Mouse (Mus musculus): Measurements from ENCODE around the gene Skap2. TPM values are rescaled to one million over a fixed set of nuclear protein-coding genes. Genes with fewer than 3 reads are reported as not detected.
A peak's percentile ranks its signal among the peaks of the same experiment; 100 is the strongest.

Gene Skap2
- polyA plus RNA-seq (2014; fragmentation: Nextera tagmentation; extraction: Ambion mirVana): 36.9 and 43.9 TPM in 2 replicates

DNA sequence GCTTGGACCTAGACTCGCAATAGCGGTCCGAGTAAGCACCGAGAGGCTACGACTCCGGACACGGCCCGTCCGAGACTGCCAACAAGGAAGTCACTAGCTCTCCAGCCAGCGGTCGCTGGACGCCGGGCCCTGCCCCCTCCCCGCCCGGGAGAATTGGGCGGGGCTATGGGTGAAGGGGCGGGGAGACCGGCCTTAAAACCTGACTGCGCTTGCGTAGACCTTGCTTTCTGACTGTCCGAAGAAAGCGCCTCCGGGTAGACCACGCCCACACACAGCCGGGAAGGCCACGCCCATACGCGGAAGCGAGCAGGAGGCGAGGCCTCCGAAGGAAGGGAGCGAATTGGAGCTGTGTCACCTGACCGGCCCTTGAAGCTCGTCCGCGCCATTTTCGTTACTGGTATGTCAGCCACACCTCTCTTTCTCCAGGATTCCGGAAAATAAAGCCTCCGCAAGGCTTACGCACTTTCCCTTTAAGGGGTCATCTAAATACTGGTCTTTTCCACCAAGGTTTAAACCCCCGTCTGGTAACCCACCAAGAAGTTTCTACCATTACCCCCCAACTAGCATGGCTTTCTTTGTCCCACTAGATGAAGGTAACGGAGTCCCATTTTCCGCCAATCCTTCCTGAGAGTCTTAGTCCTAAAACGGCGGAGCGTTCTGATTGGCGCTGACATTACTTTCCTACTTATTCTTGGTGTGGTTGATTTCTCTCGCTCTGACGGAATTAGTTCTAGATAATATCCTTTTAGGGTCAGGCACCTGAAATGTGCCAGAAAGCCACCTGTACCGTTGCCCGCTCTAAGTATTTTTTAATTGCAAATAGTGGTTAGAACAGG, at the start of gene Skap2:
Gene Skap2, minus strand, starts transcription at position 141 of the 836 bp plus-strand sequence.
- Histone ChIP-seq H3K4me2 (ENCODE audit: low read length) (peak within 1 kb of the TSS; percentile 87), H3K4me3 (ENCODE audit: low read depth, low read length) (peak within 1 kb of the TSS; percentile 72), H3K27ac (ENCODE audit: low read depth) (peak within 1 kb of the TSS; percentile 12; the same call in 1 of the 2 replicates), H3K36me3 (ENCODE audit: control insufficient read depth, insufficient read depth, low read length) (no peaks in the 10 kb centered on the region), H3K4me1 (replicated peaks; ENCODE audit: control insufficient read depth, insufficient read depth, low read length) (peaks cover 9% of the 10 kb centered on the region), H3K27me3 (replicated peaks; ENCODE audit: control insufficient read depth, insufficient read depth, low read length) (0 out of 2 replicates have a peak, but pooled peaks cover 6% of the 10 kb centered on the region), H3K9ac (ENCODE audit: low read length) (peak within 1 kb of the TSS; percentile 37), H3K9me3 (ENCODE audit: control insufficient read depth, low read length) (no peaks in the 10 kb centered on the region)
- ATAC-seq (replicated peaks; ENCODE audit: low FRiP score, low TSS enrichment, low read depth): peak; percentile 96
- WGBS: under 1% methylated on average over 51 of the region's 51 CpGs
- DNase-seq (ENCODE audit: low spot score): peak; percentile 99

DNA sequence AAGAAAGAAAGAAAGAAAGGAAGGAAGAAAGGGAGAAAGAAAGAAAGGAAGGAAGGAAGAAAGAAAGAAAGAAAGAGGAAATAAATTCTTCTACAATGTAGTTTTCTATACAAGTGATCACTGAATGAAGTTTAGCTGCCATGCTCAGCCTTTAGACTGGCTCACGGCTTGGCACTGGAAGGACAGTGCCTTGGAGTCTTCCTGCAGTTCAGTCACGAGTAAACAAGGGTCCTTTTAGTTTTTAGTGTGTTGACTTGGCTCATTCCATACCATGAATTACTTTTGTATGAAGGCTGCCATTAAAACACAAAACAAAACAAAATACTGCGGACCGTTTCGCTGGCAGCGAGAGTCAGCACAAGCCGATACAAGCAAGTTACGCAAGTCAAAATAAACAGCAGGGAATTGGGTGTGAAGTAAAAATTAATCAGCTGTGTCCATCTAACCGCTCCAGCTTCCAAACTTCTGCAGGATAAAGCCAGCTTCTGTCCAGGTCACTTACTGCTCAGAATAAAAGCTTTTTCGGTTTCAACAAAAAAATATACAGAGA, 46.6 kb upstream of the Skap2 start:
- Histone ChIP-seq H3K9ac (ENCODE audit: low read length) (no peak overlapping the region), H3K36me3 (ENCODE audit: control insufficient read depth, insufficient read depth, low read length) (no peaks in the 10 kb centered on the region), H3K9me3 (ENCODE audit: control insufficient read depth, low read length) (no peaks in the 10 kb centered on the region), H3K27ac (ENCODE audit: low read depth) (no peak overlapping the region), H3K4me3 (ENCODE audit: low read depth, low read length) (no peak overlapping the region), H3K4me2 (ENCODE audit: low read length) (no peak overlapping the region), H3K27me3 (replicated peaks; ENCODE audit: control insufficient read depth, insufficient read depth, low read length) (no peaks in the 10 kb centered on the region), H3K4me1 (replicated peaks; ENCODE audit: control insufficient read depth, insufficient read depth, low read length) (peaks cover 11% of the 10 kb centered on the region)
- WGBS: 67% methylated on average over 10 of the region's 10 CpGs
- DNase-seq (ENCODE audit: low spot score) (no peak), ATAC-seq (replicated peaks; ENCODE audit: low FRiP score, low TSS enrichment, low read depth) (no peak)

- WGBS: 44% methylated on average over 5 of the region's 5 CpGs
- no peak for DNase-seq (ENCODE audit: low spot score)
- Histone ChIP-seq H3K9me3 (ENCODE audit: control insufficient read depth, low read length) (no peaks in the 10 kb centered on the region), H3K4me2 (ENCODE audit: low read length) (no peak overlapping the region), H3K27ac (ENCODE audit: low read depth) (no peak overlapping the region), H3K9ac (ENCODE audit: low read length) (no peak overlapping the region), H3K36me3 (ENCODE audit: control insufficient read depth, insufficient read depth, low read length) (no peaks in the 10 kb centered on the region), H3K4me3 (ENCODE audit: low read depth, low read length) (no peak overlapping the region), H3K4me1 (replicated peaks; ENCODE audit: control insufficient read depth, insufficient read depth, low read length) (peaks cover 11% of the 10 kb centered on the region), H3K27me3 (replicated peaks; ENCODE audit: control insufficient read depth, insufficient read depth, low read length) (no peaks in the 10 kb centered on the region)
- ATAC-seq (replicated peaks; ENCODE audit: low FRiP score, low TSS enrichment, low read depth): no peak
Observed at GRCm38 (mm10) chr6:52058120-52058519, 45.8 kb upstream of the Skap2 start.

DNA sequence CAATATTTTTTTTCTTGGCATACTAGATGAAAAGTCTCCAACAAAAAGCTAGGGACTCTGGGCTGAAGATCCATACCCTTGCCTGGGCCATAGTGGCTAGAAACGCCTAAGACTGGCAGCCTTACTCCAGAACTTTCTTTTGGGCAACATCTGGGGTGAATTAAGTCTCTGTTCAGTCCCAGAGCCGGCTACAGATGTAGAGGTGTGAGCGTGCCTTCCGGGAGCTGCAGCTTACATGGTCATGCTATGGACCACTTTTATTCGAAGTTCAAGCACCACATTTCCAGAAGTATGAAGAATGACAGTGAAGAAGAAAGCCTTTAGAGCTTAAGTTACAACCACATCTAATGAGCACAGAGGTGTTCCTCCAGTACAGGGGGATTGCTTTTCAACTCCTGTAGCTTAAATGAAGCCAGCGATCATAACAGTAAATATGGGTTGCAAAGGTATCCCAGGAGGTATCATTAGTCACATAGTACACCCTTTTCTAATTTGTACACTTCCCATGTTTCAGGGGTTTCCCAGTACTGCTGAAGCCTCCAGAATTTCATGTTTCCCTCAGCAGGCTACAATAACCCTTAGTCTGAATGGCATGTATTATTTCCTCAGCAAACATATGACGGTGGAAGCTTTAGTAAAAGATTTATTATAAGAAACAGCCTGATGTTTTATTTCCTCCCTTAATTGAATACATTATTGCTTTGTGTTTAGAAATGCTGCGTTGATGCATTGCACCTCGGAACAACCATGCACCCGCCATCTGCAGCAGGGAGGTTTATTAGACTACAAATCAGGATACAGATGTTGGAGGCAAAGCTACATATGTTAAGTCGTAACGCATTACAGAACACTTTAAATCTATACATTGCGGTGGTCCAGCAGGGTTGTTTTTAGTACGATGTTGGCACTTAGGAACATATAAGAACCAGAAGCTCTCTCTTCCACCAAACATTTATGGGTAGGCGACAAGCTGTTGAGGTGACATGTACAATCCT, 41.5 kb upstream of the Skap2 start:
- Histone ChIP-seq H3K27me3 (replicated peaks; ENCODE audit: control insufficient read depth, insufficient read depth, low read length) (no peaks in the 10 kb centered on the region), H3K27ac (ENCODE audit: low read depth) (no peak overlapping the region; the same call in 1 of the 2 replicates), H3K4me3 (ENCODE audit: low read depth, low read length) (no peak overlapping the region), H3K9ac (ENCODE audit: low read length) (no peak overlapping the region), H3K4me2 (ENCODE audit: low read length) (peak overlapping the region; percentile 32; the same call in 1 of the 2 replicates), H3K4me1 (replicated peaks; ENCODE audit: control insufficient read depth, insufficient read depth, low read length) (peaks cover 18% of the 10 kb centered on the region), H3K9me3 (ENCODE audit: control insufficient read depth, low read length) (no peaks in the 10 kb centered on the region), H3K36me3 (ENCODE audit: control insufficient read depth, insufficient read depth, low read length) (no peaks in the 10 kb centered on the region)
- 47% methylated on average over 15 of the region's 15 CpGs for WGBS
- DNase-seq (ENCODE audit: low spot score) (no peak), ATAC-seq (replicated peaks; ENCODE audit: low FRiP score, low TSS enrichment, low read depth) (no peak)

GRCm38 (mm10) chr6:52050062-52050461, 37.7 kb upstream of the Skap2 start:
- no peak for DNase-seq (ENCODE audit: low spot score)
- H3K36me3 ChIP-seq (ENCODE audit: control insufficient read depth, insufficient read depth, low read length): no peaks in the 10 kb centered on the region
- no peak overlapping the region for H3K4me2 ChIP-seq (ENCODE audit: low read length)
- no peaks in the 10 kb centered on the region for H3K9me3 ChIP-seq (ENCODE audit: control insufficient read depth, low read length)
- H3K27me3 ChIP-seq (replicated peaks; ENCODE audit: control insufficient read depth, insufficient read depth, low read length): no peaks in the 10 kb centered on the region
- H3K27ac ChIP-seq (ENCODE audit: low read depth): no peak overlapping the region
- H3K9ac ChIP-seq (ENCODE audit: low read length): no peak overlapping the region
- ATAC-seq (replicated peaks; ENCODE audit: low FRiP score, low TSS enrichment, low read depth): no peak
- peaks cover 11% of the 10 kb centered on the region for H3K4me1 ChIP-seq (replicated peaks; ENCODE audit: control insufficient read depth, insufficient read depth, low read length)
- WGBS: 38% methylated on average over 12 of the region's 12 CpGs
- H3K4me3 ChIP-seq (ENCODE audit: low read depth, low read length): no peak overlapping the region

- no peaks in the 10 kb centered on the region for H3K36me3 ChIP-seq (ENCODE audit: control insufficient read depth, insufficient read depth, low read length)
- H3K9ac ChIP-seq (ENCODE audit: low read length): no peak overlapping the region
- H3K27ac ChIP-seq (ENCODE audit: low read depth): no peak overlapping the region
- DNase-seq (ENCODE audit: low spot score) (no peak), ATAC-seq (replicated peaks; ENCODE audit: low FRiP score, low TSS enrichment, low read depth) (no peak)
- 69% methylated on average over 5 of the region's 5 CpGs for WGBS
- H3K4me2 ChIP-seq (ENCODE audit: low read length): no peak overlapping the region
- H3K4me1 ChIP-seq (replicated peaks; ENCODE audit: control insufficient read depth, insufficient read depth, low read length): peaks cover 5% of the 10 kb centered on the region; the same call in 1 of the 2 replicates
- H3K27me3 ChIP-seq (replicated peaks; ENCODE audit: control insufficient read depth, insufficient read depth, low read length): no peaks in the 10 kb centered on the region
- no peak overlapping the region for H3K4me3 ChIP-seq (ENCODE audit: low read depth, low read length)
- no peaks in the 10 kb centered on the region for H3K9me3 ChIP-seq (ENCODE audit: control insufficient read depth, low read length)
Observed at GRCm38 (mm10) chr6:52045517-52045916, 33.2 kb upstream of the Skap2 start.

- Histone ChIP-seq H3K27ac (ENCODE audit: low read depth) (no peak overlapping the region), H3K36me3 (ENCODE audit: control insufficient read depth, insufficient read depth, low read length) (no peaks in the 10 kb centered on the region), H3K27me3 (replicated peaks; ENCODE audit: control insufficient read depth, insufficient read depth, low read length) (no peaks in the 10 kb centered on the region), H3K9ac (ENCODE audit: low read length) (no peak overlapping the region), H3K9me3 (ENCODE audit: control insufficient read depth, low read length) (no peaks in the 10 kb centered on the region), H3K4me2 (ENCODE audit: low read length) (no peak overlapping the region), H3K4me1 (replicated peaks; ENCODE audit: control insufficient read depth, insufficient read depth, low read length) (no peaks in the 10 kb centered on the region), H3K4me3 (ENCODE audit: low read depth, low read length) (no peak overlapping the region)
- WGBS: 92% methylated on average over 4 of the region's 4 CpGs
- ATAC-seq (replicated peaks; ENCODE audit: low FRiP score, low TSS enrichment, low read depth) (no peak), DNase-seq (ENCODE audit: low spot score) (no peak)
Observed at GRCm38 (mm10) chr6:52036077-52036476, 23.7 kb upstream of the Skap2 start.

DNA sequence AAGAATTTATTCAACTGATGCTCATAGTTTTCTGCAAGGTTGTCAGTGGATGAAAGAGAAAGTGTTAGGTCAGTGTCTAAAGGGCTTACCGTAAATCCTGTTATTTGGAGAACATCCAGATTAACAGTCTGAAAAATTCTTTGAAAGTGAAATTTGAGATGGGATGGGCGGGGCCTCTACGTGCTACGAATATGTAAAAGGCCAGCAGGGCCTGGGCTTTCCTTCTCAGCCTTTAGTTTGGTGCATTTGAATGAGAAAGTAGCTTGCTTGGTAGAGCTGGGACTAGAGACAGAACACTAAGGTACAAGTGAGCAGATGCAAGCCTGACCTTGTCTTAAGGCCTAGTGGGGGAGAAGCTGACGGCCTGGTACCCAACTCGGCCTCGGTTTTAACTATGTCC, 18.8 kb upstream of the Skap2 start:
- WGBS: 42% methylated on average over 7 of the region's 7 CpGs
- Histone ChIP-seq H3K27ac (ENCODE audit: low read depth) (no peak overlapping the region), H3K27me3 (replicated peaks; ENCODE audit: control insufficient read depth, insufficient read depth, low read length) (no peaks in the 10 kb centered on the region), H3K4me2 (ENCODE audit: low read length) (no peak overlapping the region), H3K4me1 (replicated peaks; ENCODE audit: control insufficient read depth, insufficient read depth, low read length) (no peaks in the 10 kb centered on the region), H3K9me3 (ENCODE audit: control insufficient read depth, low read length) (no peaks in the 10 kb centered on the region), H3K36me3 (ENCODE audit: control insufficient read depth, insufficient read depth, low read length) (no peaks in the 10 kb centered on the region), H3K4me3 (ENCODE audit: low read depth, low read length) (no peak overlapping the region), H3K9ac (ENCODE audit: low read length) (no peak overlapping the region)
- DNase-seq (ENCODE audit: low spot score) (no peak), ATAC-seq (replicated peaks; ENCODE audit: low FRiP score, low TSS enrichment, low read depth) (no peak)

All from intestine, embryonic 14.5 days (tissue).